11 mouse cellular contexts compared by ENCODE assay signal in genomic region chr16:30992568-30992967, GRCm38 (mm10).
DNase-seq lines count a peak whose midpoint lies in the region; ATAC-seq and TF ChIP-seq lines count a peak whose summit lies in the region.
"Had no signal": no experiment of that assay in that cellular context is flagged by ENCODE, and none has a peak within 500 bp of the region (broad histone marks: within the 10 kb centered on the region; RNA-seq: fewer than 3 reads in every experiment).

No protein-coding gene starts in this region.

- H3K9ac ChIP-seq in midbrain, postnatal 0 days (replicated peaks; ENCODE audit: low read length, poor library complexity, severe bottlenecking): no peak overlapping the region
- H3K9ac ChIP-seq in hindbrain, embryonic 15.5 days: no peak overlapping the region
- H3K9ac ChIP-seq in neural tube, embryonic 14.5 days (replicated peaks; ENCODE audit: low read depth, low read length): no peak overlapping the region
- H3K9ac ChIP-seq: liver, embryonic 14.5 days had no signal

- peak overlapping the region; percentile 55 for H3K27ac ChIP-seq in gastrocnemius, adult 2 months
- H3K27ac ChIP-seq in midbrain, embryonic 10.5 days (replicated peaks): peak overlapping the region; percentile 52
- H3K27ac ChIP-seq in midbrain, postnatal 0 days (ENCODE audit: low read depth, low read length): no peak overlapping the region
- peak overlapping the region; percentile 51 for H3K27ac ChIP-seq in hindbrain, embryonic 15.5 days (replicated peaks)
- peak overlapping the region; percentile 39 for H3K27ac ChIP-seq in neural tube, embryonic 14.5 days (ENCODE audit: low read depth, low read length)
- H3K27ac ChIP-seq: liver, embryonic 14.5 days had no signal

- H3K9me3 ChIP-seq in midbrain, embryonic 10.5 days (replicated peaks): no peaks in the 10 kb centered on the region
- no peaks in the 10 kb centered on the region for H3K9me3 ChIP-seq in midbrain, postnatal 0 days (ENCODE audit: low read length)
- no peaks in the 10 kb centered on the region for H3K9me3 ChIP-seq in hindbrain, embryonic 15.5 days
- no peaks in the 10 kb centered on the region for H3K9me3 ChIP-seq in neural tube, embryonic 14.5 days (ENCODE audit: control insufficient read depth, low read length)

- no peaks in the 10 kb centered on the region for H3K27me3 ChIP-seq in midbrain, embryonic 10.5 days (ENCODE audit: low read depth, poor library complexity, severe bottlenecking)
- no peaks in the 10 kb centered on the region for H3K27me3 ChIP-seq in midbrain, postnatal 0 days (ENCODE audit: insufficient read depth, low read length)
- no peaks in the 10 kb centered on the region for H3K27me3 ChIP-seq in hindbrain, embryonic 15.5 days
- H3K27me3 ChIP-seq in neural tube, embryonic 14.5 days (ENCODE audit: control insufficient read depth, insufficient read depth, low read length): no peaks in the 10 kb centered on the region

- no peak for ATAC-seq in midbrain, postnatal 0 days (ENCODE audit: low FRiP score)
- ATAC-seq in hindbrain, embryonic 15.5 days (ENCODE audit: low FRiP score, low read depth): peak; percentile 29; the same call in 1 of the 2 replicates
- ATAC-seq in neural tube, embryonic 14.5 days (ENCODE audit: low read depth): peak; percentile 65; the same call in 1 of the 2 replicates

- DNase-seq in gastrocnemius, adult 2 months: peak; percentile 43
- no peak for DNase-seq in gastrocnemius, postnatal 4 days (ENCODE audit: low spot score in 2 of 2)
- no peak for DNase-seq in midbrain, embryonic 10.5 days (ENCODE audit: low spot score)
- DNase-seq in midbrain, postnatal 0 days (ENCODE audit: low spot score): no peak
- no peak for DNase-seq in layer of hippocampus, adult 11-12 months (ENCODE audit: low spot score)
- no peak for DNase-seq in left cerebral cortex, postnatal 14 days (ENCODE audit: low spot score in 2 of 2)
- DNase-seq: B cell, adult 2 months; thymus, postnatal 14 days had no signal

- 83% methylated on average over 5 of the region's 5 CpGs for whole genome bisulfite sequencing in midbrain, embryonic 10.5 days
- 35% methylated on average over 5 of the region's 5 CpGs for WGBS in midbrain, postnatal 0 days
- 30% methylated on average over 5 of the region's 5 CpGs for WGBS in hindbrain, embryonic 15.5 days
- 25% methylated on average over 5 of the region's 5 CpGs for WGBS in neural tube, embryonic 14.5 days

- no peak overlapping the region for H3K4me3 ChIP-seq in gastrocnemius, adult 2 months
- H3K4me3 ChIP-seq in midbrain, embryonic 10.5 days: no peak overlapping the region
- H3K4me3 ChIP-seq in midbrain, postnatal 0 days (ENCODE audit: low read depth, low read length): no peak overlapping the region
- H3K4me3 ChIP-seq in hindbrain, embryonic 15.5 days: no peak overlapping the region
- H3K4me3 ChIP-seq in neural tube, embryonic 14.5 days (ENCODE audit: low read depth, low read length): no peak overlapping the region

- no peaks in the 10 kb centered on the region for H3K36me3 ChIP-seq in midbrain, embryonic 10.5 days
- no peaks in the 10 kb centered on the region for H3K36me3 ChIP-seq in midbrain, postnatal 0 days (ENCODE audit: insufficient read depth, low read length)
- no peaks in the 10 kb centered on the region for H3K36me3 ChIP-seq in hindbrain, embryonic 15.5 days
- no peaks in the 10 kb centered on the region for H3K36me3 ChIP-seq in neural tube, embryonic 14.5 days (ENCODE audit: control insufficient read depth, insufficient read depth, low read length)

- H3K4me1 ChIP-seq in midbrain, embryonic 10.5 days: peaks cover 14% of the 10 kb centered on the region
- peaks cover 5% of the 10 kb centered on the region for H3K4me1 ChIP-seq in midbrain, postnatal 0 days (ENCODE audit: insufficient read depth, low read length)
- peaks cover 17% of the 10 kb centered on the region for H3K4me1 ChIP-seq in hindbrain, embryonic 15.5 days (replicated peaks)
- peaks cover 6% of the 10 kb centered on the region; the same call in 1 of the 2 replicates for H3K4me1 ChIP-seq in neural tube, embryonic 14.5 days (ENCODE audit: control insufficient read depth, insufficient read depth, low read length)

- H3K4me2 ChIP-seq in midbrain, postnatal 0 days (ENCODE audit: low read depth, low read length, poor library complexity, severe bottlenecking): no peak overlapping the region
- H3K4me2 ChIP-seq in hindbrain, embryonic 15.5 days: no peak overlapping the region
- H3K4me2 ChIP-seq in neural tube, embryonic 14.5 days (ENCODE audit: low read depth, low read length): no peak overlapping the region

- no peak for TF ChIP-seq CTCF in gastrocnemius, adult 2 months (IDR thresholded peaks at IDR 0.05)
- TF ChIP-seq CTCF in midbrain, postnatal 0 days (IDR thresholded peaks at IDR 0.05): no peak

- intact Hi-C loops in gastrocnemius, adult 2 months (cut with DNase I): no loop called here
- intact Hi-C loops in left cerebral cortex, postnatal 14 days (cut with DNase I): no loop called here
